Mouse (Mus musculus): Measurements from ENCODE around the gene Atp9a. TPM values are rescaled to one million over a fixed set of nuclear protein-coding genes. Genes with fewer than 3 reads are reported as not detected.

Gene Atp9a
- polyA plus RNA-seq, 2 experiments = 1.3 to 2.3 TPM

- Histone ChIP-seq H3K4me3 (ENCODE audit: insufficient read depth in 1 of 2, low read depth in 2 of 2, low read length in 2 of 2) (no peak overlapping the region), H3K9ac (replicated peaks) (no peak overlapping the region), H3K27me3 (ENCODE audit: control insufficient read depth, insufficient read depth, low read length) (no peaks in the 10 kb centered on the region), H3K36me3 (replicated peaks; ENCODE audit: control insufficient read depth, insufficient read depth, low read depth) (no peaks in the 10 kb centered on the region), H3K4me1 (replicated peaks; ENCODE audit: control insufficient read depth in 2 of 2, insufficient read depth in 2 of 2, low read length in 1 of 2) (peaks cover 0 to 2% of the 10 kb centered on the region in 2 experiments; a peak in 1 of 4 replicates), H3K4me2 (ENCODE audit: low read depth) (no peak overlapping the region), H3K9me3 (ENCODE audit: control insufficient read depth, low read length) (no peaks in the 10 kb centered on the region), H3K27ac (no peak overlapping the region)
- ATAC-seq (ENCODE audit: insufficient read depth) = no peak
- whole genome bisulfite sequencing (ENCODE audit: insufficient replicate concordance) = 67% methylated on average over 12 of the region's 12 CpGs
- no peak; the same call in 1 of the 2 replicates for TF ChIP-seq CTCF (IDR thresholded peaks at IDR 0.05; ENCODE audit: low read depth)
- DNase-seq (ENCODE audit: low read depth in 3 of 3, low spot score in 3 of 3) = no peak
Observed at GRCm38 (mm10) chr2:168729736-168730135, 12.5 kb downstream of the Atp9a start.

GRCm38 (mm10) chr2:168728045-168728444, 14.2 kb downstream of the Atp9a start:
- ATAC-seq (ENCODE audit: insufficient read depth) = no peak
- Histone ChIP-seq H3K27me3 (ENCODE audit: control insufficient read depth, insufficient read depth, low read length) (no peaks in the 10 kb centered on the region), H3K9ac (replicated peaks) (no peak overlapping the region), H3K36me3 (replicated peaks; ENCODE audit: control insufficient read depth, insufficient read depth, low read depth) (no peaks in the 10 kb centered on the region), H3K4me1 (replicated peaks; ENCODE audit: control insufficient read depth in 2 of 2, insufficient read depth in 2 of 2, low read length in 1 of 2) (peaks cover 0 to 2% of the 10 kb centered on the region in 2 experiments; a peak in 1 of 4 replicates), H3K4me2 (ENCODE audit: low read depth) (no peak overlapping the region), H3K9me3 (ENCODE audit: control insufficient read depth, low read length) (no peaks in the 10 kb centered on the region), H3K27ac (no peak overlapping the region), H3K4me3 (ENCODE audit: insufficient read depth in 1 of 2, low read depth in 2 of 2, low read length in 2 of 2) (no peak overlapping the region)
- DNase-seq (ENCODE audit: low read depth in 3 of 3, low spot score in 3 of 3) = no peak
- no peak for TF ChIP-seq EP300 (IDR thresholded peaks at IDR 0.05; ENCODE audit: low read depth)
- no peak for TF ChIP-seq CTCF (IDR thresholded peaks at IDR 0.05; ENCODE audit: low read depth)
- whole genome bisulfite sequencing (ENCODE audit: insufficient replicate concordance) = 61% methylated on average over 12 of the region's 12 CpGs

- Histone ChIP-seq H3K4me1 (replicated peaks; ENCODE audit: control insufficient read depth in 2 of 2, insufficient read depth in 2 of 2, low read length in 1 of 2) (peaks cover 0 to 2% of the 10 kb centered on the region in 2 experiments; a peak in 1 of 4 replicates), H3K36me3 (replicated peaks; ENCODE audit: control insufficient read depth, insufficient read depth, low read depth) (no peaks in the 10 kb centered on the region), H3K9ac (replicated peaks) (no peak overlapping the region), H3K27ac (no peak overlapping the region), H3K27me3 (ENCODE audit: control insufficient read depth, insufficient read depth, low read length) (no peaks in the 10 kb centered on the region), H3K4me2 (ENCODE audit: low read depth) (no peak overlapping the region), H3K9me3 (ENCODE audit: control insufficient read depth, low read length) (no peaks in the 10 kb centered on the region), H3K4me3 (ENCODE audit: insufficient read depth in 1 of 2, low read depth in 2 of 2, low read length in 2 of 2) (no peak overlapping the region)
- no peak for TF ChIP-seq EP300 (IDR thresholded peaks at IDR 0.05; ENCODE audit: low read depth)
- DNase-seq (ENCODE audit: low read depth in 3 of 3, low spot score in 3 of 3) = peak in 1 of 3 experiments; percentile 36
- ATAC-seq (ENCODE audit: insufficient read depth) = peak; percentile 43
- 49% methylated on average over 6 of the region's 6 CpGs for WGBS (ENCODE audit: insufficient replicate concordance)
Observed at GRCm38 (mm10) chr2:168726007-168726406, 16.2 kb downstream of the Atp9a start.

- Histone ChIP-seq H3K4me3 (ENCODE audit: insufficient read depth in 1 of 2, low read depth in 2 of 2, low read length in 2 of 2) (no peak overlapping the region), H3K36me3 (replicated peaks; ENCODE audit: control insufficient read depth, insufficient read depth, low read depth) (no peaks in the 10 kb centered on the region), H3K4me1 (replicated peaks; ENCODE audit: control insufficient read depth in 2 of 2, insufficient read depth in 2 of 2, low read length in 1 of 2) (no peaks in the 10 kb centered on the region), H3K27ac (no peak overlapping the region), H3K4me2 (ENCODE audit: low read depth) (no peak overlapping the region), H3K9ac (replicated peaks) (no peak overlapping the region), H3K27me3 (ENCODE audit: control insufficient read depth, insufficient read depth, low read length) (no peaks in the 10 kb centered on the region), H3K9me3 (ENCODE audit: control insufficient read depth, low read length) (no peaks in the 10 kb centered on the region)
- TF ChIP-seq EP300 (IDR thresholded peaks at IDR 0.05; ENCODE audit: low read depth) (no peak), CTCF (IDR thresholded peaks at IDR 0.05; ENCODE audit: low read depth) (no peak)
- 53% methylated on average over 14 of the region's 14 CpGs for WGBS (ENCODE audit: insufficient replicate concordance)
- ATAC-seq (ENCODE audit: insufficient read depth) = no peak
- no peak for DNase-seq (ENCODE audit: low read depth in 3 of 3, low spot score in 3 of 3)
Observed at GRCm38 (mm10) chr2:168721313-168721712, 20.9 kb downstream of the Atp9a start.

GRCm38 (mm10) chr2:168719742-168720141, 22.5 kb downstream of the Atp9a start:
- ATAC-seq (ENCODE audit: insufficient read depth) = no peak
- H3K9me3 ChIP-seq (ENCODE audit: control insufficient read depth, low read length) = no peaks in the 10 kb centered on the region
- WGBS (ENCODE audit: insufficient replicate concordance) = 35% methylated on average over 4 of the region's 4 CpGs

More at GRCm38 (mm10) chr2:168719742-168720141, 22.5 kb downstream of the Atp9a start:
- Histone ChIP-seq H3K27ac (no peak overlapping the region), H3K4me2 (ENCODE audit: low read depth) (no peak overlapping the region), H3K4me3 (ENCODE audit: insufficient read depth in 1 of 2, low read depth in 2 of 2, low read length in 2 of 2) (no peak overlapping the region), H3K4me1 (replicated peaks; ENCODE audit: control insufficient read depth in 2 of 2, insufficient read depth in 2 of 2, low read length in 1 of 2) (no peaks in the 10 kb centered on the region), H3K9ac (replicated peaks) (no peak overlapping the region), H3K36me3 (replicated peaks; ENCODE audit: control insufficient read depth, insufficient read depth, low read depth) (no peaks in the 10 kb centered on the region), H3K27me3 (ENCODE audit: control insufficient read depth, insufficient read depth, low read length) (no peaks in the 10 kb centered on the region)
- TF ChIP-seq CTCF (IDR thresholded peaks at IDR 0.05; ENCODE audit: low read depth) = no peak
- TF ChIP-seq EP300 (IDR thresholded peaks at IDR 0.05; ENCODE audit: low read depth) = no peak
- no peak for DNase-seq (ENCODE audit: low read depth in 3 of 3, low spot score in 3 of 3)

Data from liver, embryonic 14.5 days (tissue).